Mouse (Mus musculus) liver, postnatal 0 days (tissue): ENCODE measurements around the gene Fcgrt.

Experiments used
- CTCF ChIP-seq: sonication (generic); IDR thresholded peaks from 2 replicates; pipeline ENCODE4 v1.5.1; 2016; ENCODE audit warnings: antibody characterized with exemption, low read depth
- EP300 ChIP-seq: IDR thresholded peaks from 2 replicates; pipeline ENCODE4 v1.6.1; 2016; ENCODE audit warnings: antibody characterized with exemption, low read depth, mild to moderate bottlenecking

DNA sequence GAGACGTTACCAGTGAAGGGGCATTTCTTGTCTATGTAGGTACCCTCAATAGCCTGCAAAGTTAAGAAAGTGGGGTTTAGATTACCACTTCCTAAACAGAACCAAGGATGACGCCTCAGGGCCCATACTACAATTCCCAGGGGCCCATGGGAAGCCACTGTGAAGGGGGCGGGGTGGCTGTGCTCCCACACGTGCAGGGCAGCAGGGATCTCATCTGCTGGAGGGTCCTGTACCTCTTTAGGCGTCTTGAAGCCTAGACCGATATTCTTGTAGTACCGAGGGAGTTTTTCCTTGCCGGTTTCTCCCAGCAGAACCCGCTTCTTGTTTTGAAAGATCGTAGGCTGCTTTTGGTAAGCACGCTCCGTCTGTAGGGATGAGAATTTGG lies 19.5 kb upstream of the Fcgrt start:
- TF ChIP-seq EP300 (no peak), CTCF (no peak)
